18 mouse cellular contexts compared by ENCODE assay signal in genomic region chr11:57832552-57833201, GRCm38 (mm10). TPM values are rescaled to one million over a fixed set of nuclear protein-coding genes. Genes with fewer than 3 reads are reported as not detected.
DNase-seq lines count a peak whose midpoint lies in the region; ATAC-seq lines count a peak whose summit lies in the region.
"Had no signal": no experiment of that assay in that cellular context is flagged by ENCODE, and none has a peak within 500 bp of the region (broad histone marks: within the 10 kb centered on the region; RNA-seq: fewer than 3 reads in every experiment).

Gene Hand1, minus strand, starts transcription at chr11:57832818.

- intact Hi-C loops in heart, postnatal 25 days (cut with DNase I): no loop called here

- ATAC-seq in heart, embryonic 12.5 days (ENCODE audit: insufficient number of reproducible peaks, low FRiP score): no peak
- ATAC-seq in midbrain, embryonic 11.5 days (ENCODE audit: low FRiP score): no peak
- no peak for ATAC-seq in midbrain, embryonic 14.5 days (ENCODE audit: low FRiP score, low TSS enrichment)
- ATAC-seq in embryonic facial prominence, embryonic 13.5 days (ENCODE audit: insufficient number of reproducible peaks, insufficient read depth, low FRiP score, low TSS enrichment, low read depth): no peak
- ATAC-seq in neural tube, embryonic 12.5 days (ENCODE audit: low FRiP score, low read depth): no peak
- ATAC-seq: forebrain, postnatal 0 days had no signal

- peak within 1 kb of the TSS; percentile 80 for H3K9ac ChIP-seq in heart, embryonic 12.5 days
- no peak within 1 kb of the TSS for H3K9ac ChIP-seq in midbrain, embryonic 11.5 days (ENCODE audit: low read length)
- no peak within 1 kb of the TSS for H3K9ac ChIP-seq in midbrain, embryonic 14.5 days (replicated peaks; ENCODE audit: low read length)
- H3K9ac ChIP-seq in embryonic facial prominence, embryonic 13.5 days: peak within 1 kb of the TSS; percentile 62
- no peak within 1 kb of the TSS for H3K9ac ChIP-seq in neural tube, embryonic 12.5 days
- H3K9ac ChIP-seq: forebrain, postnatal 0 days; neural tube, embryonic 13.5 days had no signal

- H3K36me3 ChIP-seq in heart, embryonic 12.5 days: no peaks in the 10 kb centered on the region
- H3K36me3 ChIP-seq in midbrain, embryonic 11.5 days (ENCODE audit: control insufficient read depth, insufficient read depth, low read length): no peaks in the 10 kb centered on the region
- H3K36me3 ChIP-seq in midbrain, embryonic 14.5 days (ENCODE audit: control insufficient read depth, insufficient read depth, low read length): no peaks in the 10 kb centered on the region
- no peaks in the 10 kb centered on the region for H3K36me3 ChIP-seq in embryonic facial prominence, embryonic 13.5 days
- no peaks in the 10 kb centered on the region for H3K36me3 ChIP-seq in neural tube, embryonic 12.5 days
- H3K36me3 ChIP-seq: neural tube, embryonic 13.5 days had no signal

- no peak for DNase-seq in heart, postnatal 25 days (ENCODE audit: low spot score)
- DNase-seq in midbrain, embryonic 11.5 days (ENCODE audit: low spot score, missing footprints): peak; percentile 95
- no peak for DNase-seq in midbrain, embryonic 14.5 days
- no peak for DNase-seq in lung, postnatal 25 days (ENCODE audit: low spot score)
- DNase-seq in Muller cell, postnatal 12 days (ENCODE audit: inconsistent ontology term): no peak
- DNase-seq: cerebellum, adult 9-11 months; forebrain, postnatal 0 days; lung, postnatal 36 days; thymus, postnatal 4 days had no signal

- H3K4me2 ChIP-seq in heart, embryonic 12.5 days: peak within 1 kb of the TSS; percentile 61
- no peak within 1 kb of the TSS for H3K4me2 ChIP-seq in midbrain, embryonic 11.5 days
- H3K4me2 ChIP-seq in midbrain, embryonic 14.5 days (ENCODE audit: low read length): no peak within 1 kb of the TSS
- peak within 1 kb of the TSS; percentile 41 for H3K4me2 ChIP-seq in embryonic facial prominence, embryonic 13.5 days
- no peak within 1 kb of the TSS for H3K4me2 ChIP-seq in neural tube, embryonic 12.5 days (replicated peaks)
- H3K4me2 ChIP-seq: neural tube, embryonic 13.5 days had no signal

- H3K27me3 ChIP-seq in heart, embryonic 12.5 days (replicated peaks): peaks cover 81% of the 10 kb centered on the region
- peaks cover 98% of the 10 kb centered on the region for H3K27me3 ChIP-seq in midbrain, embryonic 11.5 days (ENCODE audit: control insufficient read depth, insufficient read depth, low read length)
- H3K27me3 ChIP-seq in midbrain, embryonic 14.5 days (ENCODE audit: control insufficient read depth, insufficient read depth, low read length): peaks cover 96% of the 10 kb centered on the region
- H3K27me3 ChIP-seq in embryonic facial prominence, embryonic 13.5 days: peaks cover 98% of the 10 kb centered on the region
- H3K27me3 ChIP-seq in neural tube, embryonic 12.5 days (replicated peaks): peaks cover 100% of the 10 kb centered on the region

- peaks cover 49% of the 10 kb centered on the region for H3K4me1 ChIP-seq in heart, embryonic 12.5 days (replicated peaks)
- peaks cover 9% of the 10 kb centered on the region for H3K4me1 ChIP-seq in midbrain, embryonic 11.5 days (ENCODE audit: control insufficient read depth, insufficient read depth, low read length)
- H3K4me1 ChIP-seq in midbrain, embryonic 14.5 days (ENCODE audit: control insufficient read depth, insufficient read depth, low read length): peaks cover 10% of the 10 kb centered on the region
- H3K4me1 ChIP-seq in embryonic facial prominence, embryonic 13.5 days: peaks cover 54% of the 10 kb centered on the region
- H3K4me1 ChIP-seq in neural tube, embryonic 12.5 days: peaks cover 17% of the 10 kb centered on the region

- WGBS in heart, embryonic 12.5 days: 8% methylated on average over 23 of the region's 23 CpGs
- under 1% methylated on average over 22 of the region's 23 CpGs for WGBS in midbrain, embryonic 11.5 days
- 1% methylated on average over 23 of the region's 23 CpGs for WGBS in midbrain, embryonic 14.5 days
- 5% methylated on average over 23 of the region's 23 CpGs for WGBS in embryonic facial prominence, embryonic 13.5 days
- WGBS in neural tube, embryonic 12.5 days: under 1% methylated on average over 23 of the region's 23 CpGs

- H3K4me3 ChIP-seq in heart, embryonic 12.5 days: peak within 1 kb of the TSS; percentile 60
- H3K4me3 ChIP-seq in midbrain, embryonic 11.5 days (ENCODE audit: low read depth, low read length): no peak within 1 kb of the TSS; the same call in 1 of the 2 replicates
- H3K4me3 ChIP-seq in midbrain, embryonic 14.5 days (replicated peaks; ENCODE audit: low read depth, low read length): no peak within 1 kb of the TSS
- H3K4me3 ChIP-seq in embryonic facial prominence, embryonic 13.5 days: peak within 1 kb of the TSS; percentile 23
- H3K4me3 ChIP-seq in neural tube, embryonic 12.5 days: 0 out of 2 replicates have a peak within 1 kb of the TSS, but pooled peaks have one; percentile 7
- H3K4me3 ChIP-seq: neural tube, embryonic 13.5 days had no signal

- H3K9me3 ChIP-seq in heart, embryonic 12.5 days (replicated peaks): no peaks in the 10 kb centered on the region
- H3K9me3 ChIP-seq in midbrain, embryonic 11.5 days (ENCODE audit: control insufficient read depth, low read length): no peaks in the 10 kb centered on the region
- H3K9me3 ChIP-seq in midbrain, embryonic 14.5 days (ENCODE audit: control insufficient read depth, low read length): no peaks in the 10 kb centered on the region
- no peaks in the 10 kb centered on the region for H3K9me3 ChIP-seq in embryonic facial prominence, embryonic 13.5 days
- H3K9me3 ChIP-seq in neural tube, embryonic 12.5 days: no peaks in the 10 kb centered on the region
- H3K9me3 ChIP-seq: neural tube, embryonic 13.5 days had no signal

- H3K27ac ChIP-seq in heart, embryonic 12.5 days (ENCODE audit: poor library complexity, severe bottlenecking): peak within 1 kb of the TSS; percentile 80
- H3K27ac ChIP-seq in midbrain, embryonic 11.5 days (ENCODE audit: low read depth, low read length): no peak within 1 kb of the TSS
- H3K27ac ChIP-seq in midbrain, embryonic 14.5 days (replicated peaks; ENCODE audit: low read depth, low read length): no peak within 1 kb of the TSS
- H3K27ac ChIP-seq in embryonic facial prominence, embryonic 13.5 days: no peak within 1 kb of the TSS
- H3K27ac ChIP-seq in neural tube, embryonic 12.5 days: no peak within 1 kb of the TSS
- H3K27ac ChIP-seq: kidney, postnatal 0 days; neural tube, embryonic 13.5 days had no signal

RNA-seq across cellular contexts. Expression of gene Hand1, which starts in this region (rescaled TPM):
- 62.0 and 66.2 TPM in 2 replicates for polyA plus RNA-seq in heart, embryonic 12.5 days (2016; fragmentation: Nextera tagmentation; extraction: Ambion mirVana)
- total RNA-seq in heart, postnatal 25 days (2021): not detected
- polyA plus RNA-seq in midbrain, embryonic 11.5 days (2014; fragmentation: Nextera tagmentation; extraction: Ambion mirVana): not detected in 2 replicates
- polyA plus RNA-seq in midbrain, embryonic 14.5 days (2014; fragmentation: Nextera tagmentation; extraction: Ambion mirVana): not detected in 2 replicates
- polyA plus RNA-seq in embryonic facial prominence, embryonic 13.5 days (2015; fragmentation: Nextera tagmentation; extraction: Ambion mirVana): 1.3 and 5.1 TPM in 2 replicates
- 0.20 TPM in 2 replicates for polyA plus RNA-seq in neural tube, embryonic 12.5 days (2016; fragmentation: Nextera tagmentation; extraction: Ambion mirVana)
- total RNA-seq: CH12.LX; forebrain, postnatal 0 days; granulocyte monocyte progenitor cell, adult 5-6 weeks; left cerebral cortex, adult 8-10 months had no signal
- polyA plus RNA-seq: forebrain, postnatal 0 days; spleen, adult 2 months had no signal

Comparison
In these comparisons a context has a peak if more than half of its experiments do, and no peak if none do; other contexts are left out.
1. RNA of gene Hand1 (polyA plus RNA-seq): 62.0 to 66.2 TPM in heart, embryonic 12.5 days; 1.3 to 5.1 TPM in embryonic facial prominence, embryonic 13.5 days, 0.20 TPM in neural tube, embryonic 12.5 days, not detected in midbrain, embryonic 11.5 days and not detected in midbrain, embryonic 14.5 days; every median in the first group is over 10 times any median in the second.
2. Peak in DNase-seq in midbrain, embryonic 11.5 days; RNA of the gene not detected or under 1 TPM.
3. H3K4me2 ChIP-seq: peak in heart, embryonic 12.5 days (single experiment) and embryonic facial prominence, embryonic 13.5 days (single experiment); none in midbrain, embryonic 11.5 days (single experiment), midbrain, embryonic 14.5 days (single experiment) and neural tube, embryonic 12.5 days (single experiment).
4. H3K4me3 ChIP-seq: peak in heart, embryonic 12.5 days (single experiment), embryonic facial prominence, embryonic 13.5 days (single experiment) and neural tube, embryonic 12.5 days (single experiment); none in midbrain, embryonic 11.5 days (single experiment) and midbrain, embryonic 14.5 days (single experiment).
5. H3K9ac ChIP-seq: peak in heart, embryonic 12.5 days (single experiment) and embryonic facial prominence, embryonic 13.5 days (single experiment); none in midbrain, embryonic 11.5 days (single experiment), midbrain, embryonic 14.5 days (single experiment) and neural tube, embryonic 12.5 days (single experiment).